Mouse (Mus musculus) testis, adult 10 weeks (tissue): ENCODE data around the gene Olfr1270. TPM values are rescaled to one million over a fixed set of nuclear protein-coding genes. Genes with fewer than 3 reads are reported as not detected.

Experiments
- polyA plus RNA-seq: library from polyadenylated mRNA; stranded (reverse); fragments of 350-450 nt; fragmentation: Illumina TruSeq; extraction: RNeasy Lipid Tissue Mini Kit (QIAGEN cat#74804); gene quantifications from one replicate; pipeline ENCODE4 v1.2.3, GENCODE M21; 2014; ENCODE audit warnings: low read depth, low replicate concordance

The Olfr1270 gene
- 0.29 TPM for polyA plus RNA-seq

DNA sequence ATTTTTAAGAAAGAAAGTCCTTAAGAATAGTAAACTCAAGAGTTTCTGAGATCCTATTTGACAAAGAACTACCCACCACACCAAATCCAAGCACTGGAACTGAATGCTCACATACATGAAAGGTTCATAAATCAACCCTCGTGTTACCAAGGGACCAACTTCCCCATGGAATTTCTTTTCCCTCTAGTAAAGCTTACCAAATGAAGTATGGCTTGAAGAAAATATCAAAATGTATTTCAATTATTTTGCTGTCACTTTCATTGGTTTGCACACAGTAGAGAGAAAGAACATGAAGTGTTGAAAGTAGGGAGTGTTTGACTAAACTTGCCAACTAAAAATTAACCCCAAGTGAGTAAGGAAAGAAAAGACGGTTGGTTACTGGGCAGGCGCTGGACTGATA lies at the start of gene Olfr1270:
Gene Olfr1270 (minus strand): TSS at position 101 of the 400 bp plus-strand sequence.

DNA sequence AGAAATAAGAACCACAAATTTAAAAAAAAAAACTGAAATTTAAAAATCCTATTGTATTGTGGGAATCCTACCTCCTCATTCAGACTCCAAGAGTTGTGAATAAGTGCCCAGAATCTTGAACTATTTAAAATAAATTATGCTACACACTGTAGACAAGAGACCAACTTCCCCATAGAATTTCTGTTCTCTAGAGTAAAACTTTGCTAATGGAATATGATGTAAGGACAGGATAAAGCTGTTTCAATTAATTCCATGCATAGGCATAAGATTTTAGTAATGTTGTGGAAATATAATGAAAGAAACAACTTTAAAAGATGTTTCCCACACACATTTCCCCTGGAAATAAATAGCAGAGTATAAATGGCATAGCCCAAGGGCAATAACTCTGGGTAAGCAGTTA lies 10.7 kb downstream of the Olfr1270 start, which contains the start of gene Olfr32:
Gene Olfr32 (minus strand): TSS at position 101 of the 400 bp plus-strand sequence.

DNA sequence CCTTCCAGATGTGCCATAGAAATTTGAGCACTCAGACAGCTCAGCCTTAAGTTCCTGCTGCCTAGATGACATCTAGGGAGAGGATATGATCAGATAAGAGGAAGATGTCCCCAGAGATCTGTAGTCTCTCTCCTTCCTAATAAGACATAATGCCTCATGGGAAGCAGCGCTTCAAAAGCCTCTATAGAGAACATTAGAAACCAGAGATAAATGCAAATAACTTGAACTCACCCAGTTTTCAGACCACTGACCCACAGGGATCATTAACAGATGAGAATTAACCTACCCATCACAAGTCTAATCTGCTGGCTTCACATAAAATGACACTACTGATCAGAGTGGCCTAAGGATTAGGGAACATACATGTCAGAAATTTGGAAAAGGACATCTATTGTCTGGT lies 31.6 kb downstream of the Olfr1270 start, which contains the start of gene Olfr1269:
Gene Olfr1269 (minus strand): TSS at position 101 of the 400 bp plus-strand sequence.

Other genes with a start within 250 kb of the Olfr1270 start
- gene Olfr1258, start 225.8 kb downstream of the Olfr1270 start, polyA plus RNA-seq: not detected
- gene Olfr1259, start 204.4 kb downstream of the Olfr1270 start, polyA plus RNA-seq: 0.07 TPM
- gene Olfr1260, start 178.8 kb downstream of the Olfr1270 start, polyA plus RNA-seq: not detected
- not detected for gene Olfr1261, start 161.9 kb downstream of the Olfr1270 start, polyA plus RNA-seq
- gene Olfr1262, start 152.9 kb downstream of the Olfr1270 start, polyA plus RNA-seq: 0.03 TPM
- gene Olfr1263, start 141.0 kb downstream of the Olfr1270 start, polyA plus RNA-seq: 0.04 TPM
- not detected for gene Olfr1264, start 127.5 kb downstream of the Olfr1270 start, polyA plus RNA-seq
- gene Olfr1265, start 117.8 kb downstream of the Olfr1270 start, polyA plus RNA-seq: not detected
- gene Olfr140, start 89.5 kb downstream of the Olfr1270 start, polyA plus RNA-seq: not detected
- not detected for gene Olfr1269, start 31.7 kb downstream of the Olfr1270 start, polyA plus RNA-seq
- 0.49 TPM for gene Olfr32, start 10.8 kb downstream of the Olfr1270 start, polyA plus RNA-seq
- gene Olfr1506, start 71.4 kb upstream of the Olfr1270 start, polyA plus RNA-seq: 0.15 TPM
- not detected for gene Olfr142, start 104.5 kb upstream of the Olfr1270 start, polyA plus RNA-seq
- gene Olfr1271, start 117.9 kb upstream of the Olfr1270 start, polyA plus RNA-seq: not detected
- not detected for gene Olfr1272, start 139.8 kb upstream of the Olfr1270 start, polyA plus RNA-seq
- gene Gm13769, start 169.1 kb upstream of the Olfr1270 start, polyA plus RNA-seq: not detected
- gene Olfr1274-ps, start 245.6 kb upstream of the Olfr1270 start, polyA plus RNA-seq: not detected